Mouse (Mus musculus) liver, postnatal 0 days (tissue): ENCODE measurements around the gene Nudt9. TPM values are rescaled to one million over a fixed set of nuclear protein-coding genes. Genes with fewer than 3 reads are reported as not detected.

Source experiments
- ATAC-seq: fragments of 200-750 bp; cut with Nextera tagmentation; 2 replicates; pipeline ENCODE4 v1.8.0; 2017; ENCODE audit warnings: mild to moderate bottlenecking, moderate library complexity
- DNase-seq: peaks from one replicate; pipeline ENCODE4 v3.0.0-alpha.2; 2016
- H3K27ac ChIP-seq: fragments of 300-500 bp; sonication (generic); 2 replicates; pipeline ENCODE4 v1.5.1; 2014; ENCODE audit warnings: antibody characterized with exemption, moderate library complexity, mild to moderate bottlenecking, low read depth
- H3K27me3 ChIP-seq: fragments of 300-500 bp; sonication (generic); 2 replicates; pipeline ENCODE4 v1.6.1; 2014; ENCODE audit warnings: low read length, control low read depth, mixed read lengths; ENCODE audit not compliant: insufficient read depth
- H3K36me3 ChIP-seq: fragments of 300-500 bp; sonication (generic); replicated peaks from 2 replicates; pipeline ENCODE4 v1.6.1; 2014; ENCODE audit warnings: mild to moderate bottlenecking, control low read depth, low read length, moderate library complexity, mixed read lengths; ENCODE audit not compliant: insufficient read depth
- H3K4me1 ChIP-seq: fragments of 300-500 bp; sonication (generic); 2 replicates; pipeline ENCODE4 v1.6.1; 2014; ENCODE audit warnings: antibody characterized with exemption, mild to moderate bottlenecking, control low read depth; ENCODE audit not compliant: insufficient read depth
- H3K4me2 ChIP-seq: fragments of 300-500 bp; sonication (generic); 2 replicates; pipeline ENCODE4 v1.6.1; 2014; ENCODE audit warnings: low read depth, mild to moderate bottlenecking, low read length, moderate library complexity, mixed read lengths
- H3K4me3 ChIP-seq: fragments of 300-500 bp; sonication (generic); 2 replicates; pipeline ENCODE4 v1.5.1; 2014; ENCODE audit warnings: low read depth, low read length
- H3K9ac ChIP-seq: fragments of 300-500 bp; sonication (generic); replicated peaks from 2 replicates; pipeline ENCODE4 v1.6.1; 2014; ENCODE audit warnings: mild to moderate bottlenecking, moderate library complexity
- H3K9me3 ChIP-seq: fragments of 300-500 bp; sonication (generic); 2 replicates; pipeline ENCODE4 v1.6.1; 2016; ENCODE audit warnings: mild to moderate bottlenecking, control low read depth, low read length, mixed read lengths
- CTCF ChIP-seq: sonication (generic); IDR thresholded peaks from 2 replicates; pipeline ENCODE4 v1.5.1; 2016; ENCODE audit warnings: antibody characterized with exemption, low read depth
- EP300 ChIP-seq: IDR thresholded peaks from 2 replicates; pipeline ENCODE4 v1.6.1; 2016; ENCODE audit warnings: antibody characterized with exemption, low read depth, mild to moderate bottlenecking
- WGBS: fragments of 180-500 bp; shearing (Covaris S2); extraction: QIAGEN DNeasy Blood & Tissue Kit; methylation state at CpG from one replicate; pipeline ENCODE4 v1.1.7; 2014; ENCODE audit not compliant: insufficient replicate concordance; 5-methylcytosine and 5-hydroxymethylcytosine counted together
- polyA plus RNA-seq: library from polyadenylated mRNA; unstranded; fragments of >200 nt; fragmentation: Nextera tagmentation; extraction: Ambion mirVana; gene quantifications from 2 replicates; pipeline ENCODE4 v1.2.1, GENCODE M21; 2015

Nudt9 gene
- polyA plus RNA-seq, 1 experiment from 2014 or later, result 48.5 TPM

DNA sequence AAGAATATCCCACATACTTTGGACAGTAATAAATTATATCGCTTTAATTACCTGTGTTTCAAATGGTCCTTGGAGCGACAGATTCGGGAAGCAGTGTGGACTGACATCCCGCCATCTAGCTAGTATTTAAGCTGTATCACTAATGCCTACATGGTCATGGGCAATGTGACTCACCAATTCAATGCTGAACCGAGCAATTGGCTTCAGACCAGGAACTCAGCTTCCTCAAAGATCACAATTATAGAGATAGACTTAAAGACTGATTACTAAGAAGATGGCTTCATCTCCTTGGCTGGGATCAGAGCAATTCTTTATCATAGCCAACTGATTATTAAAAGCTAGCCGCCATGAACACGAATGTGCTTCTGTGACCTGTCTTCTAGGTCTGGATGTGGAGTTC, 31.4 kb downstream of the Nudt9 start, which contains the start of gene Gm17660:
Gm17660 (minus strand) TSS at position 101 of the 400 bp plus-strand sequence.
- TF ChIP-seq CTCF (no peak), EP300 (no peak)
- no peak for ATAC-seq
- DNase-seq, result no peak
- peaks cover 14% of the 10 kb centered on the region; the same call in 1 of the 2 replicates for H3K27me3 ChIP-seq
- no peaks in the 10 kb centered on the region for H3K9me3 ChIP-seq
- H3K36me3 ChIP-seq, result no peaks in the 10 kb centered on the region
- WGBS, result 82% methylated on average over 7 of the region's 7 CpGs
- no peak within 1 kb of the TSS for H3K27ac ChIP-seq
- no peaks in the 10 kb centered on the region for H3K4me1 ChIP-seq
- no peak within 1 kb of the TSS for H3K4me3 ChIP-seq
- no peak within 1 kb of the TSS for H3K4me2 ChIP-seq
- H3K9ac ChIP-seq, result no peak within 1 kb of the TSS

DNA sequence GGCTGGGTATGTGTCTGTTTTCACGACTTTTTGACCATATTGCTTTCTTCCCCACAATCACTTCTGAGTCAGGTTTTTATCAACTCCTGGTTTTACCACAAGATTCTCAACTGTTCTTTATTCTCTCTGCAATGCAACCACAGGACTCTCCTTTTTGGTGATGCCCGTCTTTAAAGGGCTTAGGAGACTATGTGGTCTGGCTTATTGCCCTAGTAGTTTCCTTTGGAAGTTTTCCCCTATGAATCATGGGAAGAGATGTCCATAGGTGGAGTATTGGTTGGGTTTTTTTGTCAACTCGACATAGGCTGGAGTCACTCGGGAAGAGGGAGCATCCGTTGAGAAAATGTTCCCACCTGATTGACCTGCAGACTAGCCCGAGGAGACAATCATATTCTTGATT, 34.6 kb downstream of the Nudt9 start:
- H3K4me3 ChIP-seq, result no peak overlapping the region
- DNase-seq, result no peak
- no peak overlapping the region for H3K9ac ChIP-seq
- 70% methylated on average over 6 of the region's 6 CpGs for WGBS
- H3K27ac ChIP-seq, result no peak overlapping the region
- H3K4me2 ChIP-seq, result no peak overlapping the region
- H3K4me1 ChIP-seq, result no peaks in the 10 kb centered on the region
- no peaks in the 10 kb centered on the region for H3K9me3 ChIP-seq
- TF ChIP-seq CTCF (no peak), EP300 (no peak)
- peaks cover 9% of the 10 kb centered on the region; the same call in 1 of the 2 replicates for H3K27me3 ChIP-seq
- no peaks in the 10 kb centered on the region for H3K36me3 ChIP-seq
- ATAC-seq, result no peak

DNA sequence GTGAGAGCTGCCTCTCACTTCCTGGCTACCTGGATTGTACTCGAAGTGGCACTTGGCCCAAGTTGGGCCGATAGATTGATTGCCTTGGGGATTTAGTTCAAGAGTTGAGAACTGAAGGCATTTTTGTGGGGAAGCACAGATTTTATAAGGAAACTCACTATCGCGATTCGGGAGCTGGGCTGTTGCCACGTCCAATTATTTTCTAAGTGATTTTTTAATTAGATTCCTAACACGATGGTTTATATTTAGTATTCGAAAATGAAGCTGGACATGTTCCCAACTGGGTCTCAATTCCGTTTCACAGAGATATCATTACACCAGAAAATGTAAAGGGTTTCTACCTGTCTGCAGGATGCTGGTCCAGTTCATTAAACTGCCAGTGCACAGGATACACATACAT, 39.3 kb downstream of the Nudt9 start:
- H3K27me3 ChIP-seq, result no peaks in the 10 kb centered on the region
- H3K36me3 ChIP-seq, result no peaks in the 10 kb centered on the region
- WGBS, result 80% methylated on average over 9 of the region's 9 CpGs
- no peak overlapping the region for H3K9ac ChIP-seq
- H3K4me2 ChIP-seq, result no peak overlapping the region
- no peak overlapping the region for H3K27ac ChIP-seq
- no peaks in the 10 kb centered on the region; the same call in 1 of the 2 replicates for H3K9me3 ChIP-seq
- no peaks in the 10 kb centered on the region for H3K4me1 ChIP-seq
- DNase-seq (no peak), ATAC-seq (no peak)
- no peak overlapping the region for H3K4me3 ChIP-seq
- TF ChIP-seq EP300, result no peak
- no peak for TF ChIP-seq CTCF

DNA sequence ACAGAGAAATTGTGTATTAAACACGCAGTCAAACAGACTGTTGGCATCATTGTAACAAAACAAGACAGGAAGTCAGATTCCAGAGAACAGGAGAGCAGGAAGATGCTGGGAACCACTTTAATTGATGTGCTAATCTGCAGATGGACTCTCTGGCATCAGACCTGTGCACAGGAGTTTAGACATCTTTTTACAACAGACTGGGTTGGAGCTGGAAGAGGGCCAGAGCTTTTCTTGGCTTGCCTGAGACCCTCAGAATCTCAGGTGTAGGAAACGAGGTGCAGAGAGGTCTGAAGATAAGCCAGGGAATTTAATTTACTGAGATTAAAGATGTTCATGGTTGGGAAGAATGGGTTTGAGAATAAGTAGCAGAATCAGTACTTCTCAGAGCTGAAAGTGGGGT, 43.6 kb downstream of the Nudt9 start:
- TF ChIP-seq EP300 (no peak), CTCF (no peak)
- DNase-seq (no peak), ATAC-seq (no peak)
- H3K4me1 ChIP-seq, result no peaks in the 10 kb centered on the region
- H3K27me3 ChIP-seq, result no peaks in the 10 kb centered on the region
- H3K9ac ChIP-seq, result no peak overlapping the region
- 77% methylated on average over 2 of the region's 2 CpGs for WGBS
- no peak overlapping the region for H3K27ac ChIP-seq
- no peaks in the 10 kb centered on the region for H3K36me3 ChIP-seq
- H3K4me2 ChIP-seq, result no peak overlapping the region
- no peak overlapping the region for H3K4me3 ChIP-seq
- no peaks in the 10 kb centered on the region; the same call in 1 of the 2 replicates for H3K9me3 ChIP-seq

DNA sequence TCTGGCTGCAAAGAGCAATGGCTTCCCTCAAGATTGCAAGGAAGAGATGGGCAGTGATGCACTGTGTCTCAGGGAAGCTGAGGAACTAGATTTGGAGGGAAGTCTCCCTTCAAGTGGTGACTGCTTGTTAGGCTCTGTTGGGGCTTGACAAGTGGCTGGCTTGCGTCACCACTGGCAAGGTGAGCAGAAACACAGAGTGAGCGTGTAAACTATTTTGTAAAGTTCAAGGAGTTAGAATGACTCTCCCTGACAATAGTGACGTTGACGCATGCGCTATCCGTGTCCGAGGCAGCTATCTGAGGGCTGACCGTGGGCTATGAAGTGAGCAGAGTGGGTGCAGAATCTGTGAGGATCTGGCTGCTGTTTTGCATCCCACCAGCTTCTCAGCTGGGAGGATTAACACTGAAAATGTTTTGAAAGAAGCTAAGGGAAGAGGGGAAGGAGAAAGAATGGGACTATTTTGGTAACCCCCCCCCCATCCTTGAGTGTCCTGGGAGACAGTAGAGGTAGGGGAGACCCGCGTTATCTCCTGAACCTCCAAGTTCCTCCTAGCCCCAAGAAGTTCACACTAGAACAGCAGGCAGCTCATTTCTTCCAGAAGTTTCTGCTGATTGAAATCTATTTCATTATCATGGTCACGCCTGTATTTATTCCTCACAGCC, 49.4 kb downstream of the Nudt9 start:
- Histone ChIP-seq H3K9me3 (no peaks in the 10 kb centered on the region), H3K27me3 (no peaks in the 10 kb centered on the region), H3K4me1 (no peaks in the 10 kb centered on the region), H3K27ac (no peak overlapping the region), H3K4me2 (no peak overlapping the region), H3K4me3 (no peak overlapping the region), H3K36me3 (no peaks in the 10 kb centered on the region), H3K9ac (no peak overlapping the region)
- TF ChIP-seq EP300, result no peak
- TF ChIP-seq CTCF, result no peak
- DNase-seq (no peak), ATAC-seq (no peak)
- WGBS, result 70% methylated on average over 11 of the region's 11 CpGs

DNA sequence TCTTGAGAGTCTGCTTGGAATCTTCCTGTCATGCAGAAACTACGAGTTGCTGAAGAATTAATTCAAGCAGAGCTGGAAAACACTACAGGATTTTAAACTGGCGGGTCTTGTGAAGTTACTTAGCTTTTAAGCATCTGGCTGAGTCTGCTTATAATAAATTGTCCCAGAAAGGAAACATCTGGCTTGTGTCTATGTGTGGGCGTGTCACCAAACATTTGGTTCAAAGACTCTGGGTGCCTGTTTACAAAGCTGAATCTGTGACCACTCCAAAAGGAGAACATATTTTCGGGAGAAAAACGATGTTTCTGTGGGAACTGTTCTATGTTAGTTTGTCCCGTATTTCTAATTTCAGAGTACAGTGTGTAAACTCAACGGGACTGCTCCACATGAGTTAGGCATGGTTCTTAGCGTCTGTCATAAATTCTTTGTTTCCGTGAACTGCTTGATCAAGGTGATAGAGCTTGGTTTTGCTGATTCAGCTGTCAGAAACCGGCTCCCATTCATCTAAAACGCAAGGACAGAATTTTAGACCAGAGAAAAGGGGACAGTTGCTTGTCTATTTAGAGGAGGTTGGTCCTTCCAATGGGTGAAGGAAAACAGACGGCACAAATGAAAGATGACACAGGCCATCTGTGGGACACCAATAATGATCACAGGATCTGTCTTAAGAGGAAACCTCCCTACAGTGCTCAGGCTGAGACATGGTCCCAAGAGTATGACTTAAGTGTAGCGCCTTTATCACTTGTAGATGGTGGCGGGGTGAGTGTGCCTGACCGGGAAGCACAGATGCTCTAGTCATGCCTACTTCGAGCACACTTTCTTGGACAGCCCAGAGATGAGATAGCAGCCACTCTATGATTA, 50.2 kb downstream of the Nudt9 start:
- no peaks in the 10 kb centered on the region for H3K9me3 ChIP-seq
- ATAC-seq, result no peak
- no peak for TF ChIP-seq EP300
- no peak for TF ChIP-seq CTCF
- H3K27ac ChIP-seq, result no peak overlapping the region
- no peak overlapping the region for H3K4me3 ChIP-seq
- no peaks in the 10 kb centered on the region for H3K27me3 ChIP-seq
- DNase-seq, result no peak
- H3K4me2 ChIP-seq, result no peak overlapping the region
- no peaks in the 10 kb centered on the region for H3K36me3 ChIP-seq
- H3K9ac ChIP-seq, result no peak overlapping the region
- WGBS, result 58% methylated on average over 16 of the region's 16 CpGs
- H3K4me1 ChIP-seq, result no peaks in the 10 kb centered on the region
